In the genomic region with DNA sequence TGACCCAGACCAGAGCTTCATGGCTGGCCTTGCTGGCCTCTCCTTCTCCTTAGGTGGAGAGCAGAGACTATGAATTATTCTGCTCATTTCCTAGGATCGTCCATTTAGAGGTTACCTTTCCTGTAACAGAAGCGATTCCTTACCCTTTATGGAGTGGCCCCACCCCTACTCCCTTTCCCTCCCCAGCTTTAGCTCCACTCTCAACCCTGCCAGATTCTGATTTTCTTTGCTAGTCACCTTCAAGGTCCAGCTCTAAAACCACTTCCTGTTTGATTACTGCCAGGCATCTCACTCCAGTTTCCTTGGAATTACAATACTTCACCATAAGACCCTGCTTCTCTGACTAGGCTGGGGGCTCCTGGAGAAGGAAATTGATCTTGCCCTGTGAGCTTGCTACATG, we compare ENCODE assay signal across 21 mouse cellular contexts.
"Had no signal": no experiment of that assay in that cellular context is flagged by ENCODE, and none has a peak within 500 bp of the region (broad histone marks: within the 10 kb centered on the region; RNA-seq: fewer than 3 reads in every experiment).

No protein-coding gene starts in this region.

- H3K4me2 ChIP-seq: heart, embryonic 12.5 days; hindbrain, embryonic 13.5 days; hindbrain, embryonic 15.5 days; limb, embryonic 12.5 days; liver, embryonic 13.5 days; liver, embryonic 15.5 days had no signal

- H3K27me3 ChIP-seq: heart, embryonic 12.5 days; hindbrain, embryonic 15.5 days had no signal

- H3K9ac ChIP-seq: heart, embryonic 12.5 days; hindbrain, embryonic 13.5 days; hindbrain, embryonic 15.5 days; limb, embryonic 12.5 days; liver, embryonic 13.5 days; liver, embryonic 15.5 days; liver, postnatal 0 days had no signal

- DNase-seq: gastrocnemius, postnatal 14 days; gastrocnemius, postnatal 36 days; heart, postnatal 10 days; heart, postnatal 36 days; kidney, adult 18-20 months; kidney, adult 8-10 months; kidney, postnatal 14 days; kidney, postnatal 36 days; layer of hippocampus, adult 9-11 months; layer of hippocampus, postnatal 36 days; left cerebral cortex, postnatal 4 days; liver, embryonic 13.5 days; liver, postnatal 0 days had no signal

- ATAC-seq: inflammation-experienced regulatory T-cells, adult 6 months; intestine, embryonic 16.5 days; liver, postnatal 0 days had no signal

- H3K9me3 ChIP-seq: heart, embryonic 12.5 days; hindbrain, embryonic 13.5 days; hindbrain, embryonic 15.5 days; limb, embryonic 12.5 days; liver, embryonic 13.5 days; liver, embryonic 15.5 days had no signal

- H3K36me3 ChIP-seq: heart, embryonic 12.5 days; hindbrain, embryonic 13.5 days; hindbrain, embryonic 15.5 days; limb, embryonic 12.5 days; liver, embryonic 13.5 days; liver, embryonic 15.5 days had no signal

- H3K27ac ChIP-seq: heart, adult 2 months; hindbrain, embryonic 13.5 days; hindbrain, embryonic 15.5 days; limb, embryonic 12.5 days; liver, embryonic 13.5 days; liver, embryonic 15.5 days had no signal

- H3K4me3 ChIP-seq: heart, adult 2 months; heart, embryonic 12.5 days; hindbrain, embryonic 13.5 days; hindbrain, embryonic 15.5 days; limb, embryonic 12.5 days; liver, embryonic 13.5 days; liver, embryonic 15.5 days had no signal
